Mouse (Mus musculus) T-helper 1 cell (primary cell): Measurements from ENCODE around the gene Crlf1.

Experiments
- in situ Hi-C: fragments of 300-600 bp; cut with MboI, MseI; formaldehyde crosslinking; loops from one replicate; pipeline ENCODE4 v1.15.1; 2025; ENCODE audit warnings: high pct_unique_total_duplicates

Crlf1 gene

DNA sequence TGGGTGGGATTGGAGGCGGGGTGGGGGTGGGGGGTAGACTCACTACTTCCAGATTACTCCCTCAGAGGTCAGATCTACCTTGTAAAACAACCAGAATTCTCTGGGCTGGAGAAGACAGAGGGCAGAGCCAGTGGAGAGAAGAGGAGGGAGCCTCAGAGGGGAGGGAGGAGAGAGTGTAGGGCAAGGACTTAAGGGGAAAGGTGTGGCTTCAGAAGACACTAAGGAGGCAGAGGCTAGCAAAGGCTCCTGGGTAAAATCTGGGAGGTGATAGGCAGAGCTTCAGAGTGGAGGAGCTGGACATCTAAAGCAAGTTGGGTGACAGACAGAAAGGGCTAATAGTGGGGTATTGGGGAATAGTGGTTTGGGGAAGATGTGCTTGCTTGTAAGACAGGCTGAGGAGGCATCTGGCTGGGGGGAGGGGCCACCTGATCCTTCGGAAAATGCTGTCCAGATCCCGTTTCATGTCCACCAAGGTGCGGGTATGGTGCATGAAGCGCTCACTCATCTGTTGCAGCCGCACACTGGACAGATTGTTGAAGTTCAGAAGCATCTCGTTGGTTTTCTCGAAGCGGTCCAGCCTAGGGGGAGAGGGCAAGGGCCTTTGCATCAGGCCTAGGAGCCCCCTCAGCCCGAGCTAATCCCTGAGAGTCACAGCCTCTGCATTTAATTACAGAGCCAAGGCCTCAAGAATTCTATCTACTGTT is 25.1 kb downstream of the Crlf1 start:
- in situ Hi-C loops: no loop called here

DNA sequence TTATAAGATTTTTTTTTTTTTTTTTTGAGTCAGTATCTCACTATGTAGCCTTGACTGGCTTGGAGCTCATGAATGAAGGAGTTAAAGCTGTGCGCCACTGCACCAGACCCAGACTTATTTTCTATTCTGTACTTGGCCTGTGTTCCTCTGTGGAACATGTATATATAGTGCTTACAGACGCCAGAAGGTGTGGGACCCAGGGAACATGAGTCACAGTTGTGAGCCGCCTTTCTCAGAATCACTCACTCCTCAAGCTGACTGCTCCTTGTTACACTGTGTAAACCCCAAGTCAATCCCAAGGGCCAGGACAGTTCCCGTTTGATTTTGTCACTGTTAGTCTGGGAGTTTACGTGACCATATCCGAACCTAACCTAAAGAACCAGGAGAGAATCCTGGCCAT is 26.1 kb downstream of the Crlf1 start:
- in situ Hi-C loops: no loop called here

DNA sequence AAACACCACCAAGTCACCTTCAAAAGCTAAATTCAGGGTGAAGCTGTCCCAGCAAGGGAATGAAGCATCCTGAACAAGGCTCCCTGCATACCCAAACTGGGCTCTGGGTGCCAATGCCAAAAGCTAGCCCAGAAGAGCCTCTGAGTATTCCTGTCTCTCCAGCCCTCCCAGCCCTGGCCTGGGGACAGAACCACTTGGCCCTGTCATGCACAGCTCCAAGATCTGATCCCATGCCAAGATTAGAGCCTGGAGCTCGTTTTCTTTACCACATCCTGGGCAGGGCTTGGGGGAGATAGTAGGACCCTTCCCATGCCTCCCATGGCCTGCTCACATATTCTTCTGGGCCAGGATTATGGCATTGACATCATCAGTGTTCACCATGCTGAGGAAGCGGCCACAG is 26.6 kb downstream of the Crlf1 start:
- in situ Hi-C loops: no loop called here

- in situ Hi-C loops: no loop called here
Measured at GRCm38 (mm10) chr8:70522592-70523403, 29.8 kb downstream of the Crlf1 start.

GRCm38 (mm10) chr8:70527111-70527511 is 34.2 kb downstream of the Crlf1 start:
- in situ Hi-C loops: no loop called here

- in situ Hi-C loops: no loop called here
Measured at GRCm38 (mm10) chr8:70527512-70528181, 34.7 kb downstream of the Crlf1 start, which contains the start of the genes Fkbp8 and Kxd1. Gene Fkbp8 (plus strand): TSS chr8:70527724. Gene Kxd1 (minus strand): TSS chr8:70527956.

GRCm38 (mm10) chr8:70528182-70528797 is 35.3 kb downstream of the Crlf1 start:
- in situ Hi-C loops: no loop called here

DNA sequence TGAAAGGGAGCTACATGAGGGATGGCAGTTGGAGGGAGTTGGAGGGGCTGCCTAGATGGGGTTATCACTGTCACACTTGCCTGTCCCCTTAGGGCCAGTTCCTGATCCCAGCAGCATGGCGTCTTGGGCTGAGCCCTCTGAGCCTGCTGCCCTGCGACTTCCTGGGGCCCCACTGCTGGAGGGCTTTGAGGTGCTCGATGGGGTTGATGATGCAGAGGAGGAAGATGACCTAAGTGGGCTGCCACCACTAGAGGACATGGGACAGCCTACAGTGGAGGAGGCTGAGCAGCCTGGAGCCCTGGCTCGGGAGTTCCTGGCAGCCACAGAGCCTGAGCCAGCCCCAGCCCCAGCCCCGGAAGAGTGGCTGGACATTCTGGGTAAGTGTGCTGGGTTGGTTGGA is 36.3 kb downstream of the Crlf1 start:
- in situ Hi-C loops: no loop called here

GRCm38 (mm10) chr8:70529741-70530161 is 36.8 kb downstream of the Crlf1 start:
- in situ Hi-C loops: no loop called here

DNA sequence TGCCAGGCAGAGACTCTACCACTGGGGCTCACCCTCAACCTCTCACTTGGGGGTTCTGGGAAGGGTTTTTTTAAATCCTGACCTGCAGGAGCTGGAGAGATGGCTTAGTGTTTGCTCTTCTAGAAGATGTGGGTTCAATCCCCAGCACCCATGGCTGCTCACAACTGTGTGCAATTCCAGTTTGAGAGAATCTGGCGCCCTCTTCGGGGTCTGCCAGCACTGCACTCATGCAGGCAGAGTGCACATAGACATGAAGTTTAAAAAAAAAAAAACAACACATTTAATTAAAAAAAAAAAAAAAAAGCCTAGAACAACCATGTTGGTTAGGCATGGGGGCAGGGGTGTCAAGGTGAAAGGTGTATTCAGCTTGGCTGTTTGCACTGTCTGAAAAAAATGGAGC is 37.4 kb downstream of the Crlf1 start:
- in situ Hi-C loops: no loop called here

GRCm38 (mm10) chr8:70534281-70534680 is 41.3 kb downstream of the Crlf1 start:
- in situ Hi-C loops: no loop called here

DNA sequence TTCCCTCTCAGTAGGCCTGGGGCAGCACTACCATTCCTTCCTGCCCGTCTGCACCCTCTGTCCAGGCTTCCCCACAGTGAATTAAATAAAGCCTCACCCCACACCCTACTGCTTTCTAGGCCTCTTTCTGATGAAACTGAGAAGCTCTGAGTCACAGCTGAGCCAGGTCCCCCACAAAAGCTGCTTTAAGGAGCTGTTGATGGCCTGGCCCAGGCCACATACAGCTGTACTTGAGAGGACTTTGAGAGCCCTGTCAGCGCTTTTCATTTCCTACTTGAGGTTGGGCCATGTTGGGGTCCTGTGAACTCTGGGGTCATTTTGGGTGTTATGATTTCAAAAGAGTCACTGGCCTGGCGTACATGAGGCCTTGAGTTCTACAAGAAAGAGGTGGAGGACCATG is 42.3 kb downstream of the Crlf1 start:
- in situ Hi-C loops: loop anchor here (5.0 kb wide), 1 partner anchor 862 kb away; the partner anchor contains the start of genes Babam1 and Ushbp1

DNA sequence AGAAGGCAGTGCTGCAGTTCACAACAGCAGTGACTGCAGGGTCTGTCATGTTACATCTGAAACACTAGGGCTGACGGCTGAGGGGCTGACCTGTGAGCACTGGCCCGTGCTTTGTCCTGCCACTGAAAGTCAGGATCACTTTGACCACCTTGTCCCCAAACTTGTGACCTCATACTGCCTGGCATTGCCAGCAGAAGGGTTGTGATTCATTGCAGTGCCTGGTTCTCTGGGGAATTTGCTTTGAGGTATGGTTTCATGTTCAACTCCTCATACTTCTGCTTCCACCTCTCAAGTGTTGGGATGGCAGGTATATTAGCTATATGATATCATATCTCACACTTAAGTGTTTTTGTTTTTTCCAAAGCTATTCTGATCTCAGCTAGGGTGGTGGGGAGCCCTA is 42.7 kb downstream of the Crlf1 start:
- in situ Hi-C loops: loop anchor here (5.0 kb wide), 1 partner anchor 862 kb away; the partner anchor contains the start of genes Babam1 and Ushbp1

DNA sequence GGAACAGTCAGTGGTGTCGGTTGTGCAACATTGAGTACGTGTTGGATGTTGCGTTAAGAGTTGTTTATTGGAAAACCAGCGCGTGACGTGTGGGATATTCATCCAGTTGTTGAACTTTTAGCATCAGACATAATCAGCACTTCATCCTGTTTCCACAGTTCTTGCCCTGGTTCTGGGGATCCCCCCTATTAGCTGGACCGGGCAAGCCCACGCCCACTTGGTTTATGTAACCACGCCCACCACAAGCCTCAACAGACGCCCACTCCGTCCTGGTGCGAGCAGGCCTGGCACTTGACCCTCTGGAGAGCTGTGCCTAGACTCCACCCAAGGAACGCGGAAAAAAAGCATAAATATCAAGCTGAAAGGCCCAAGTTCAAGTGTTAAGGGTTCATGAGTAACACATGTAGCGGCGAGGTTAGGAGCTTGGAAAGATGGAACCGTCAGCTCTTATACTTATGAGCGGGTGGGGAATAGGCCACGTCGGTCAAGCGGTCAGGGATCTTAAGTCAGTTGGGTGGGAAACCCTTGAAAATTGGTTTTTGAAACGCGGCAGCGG is 45.1 kb downstream of the Crlf1 start:
- in situ Hi-C loops: loop anchor here (5.0 kb wide), 1 partner anchor 859 kb away; the partner anchor contains the start of genes Babam1 and Ushbp1

GRCm38 (mm10) chr8:70538633-70539076 is 45.7 kb downstream of the Crlf1 start:
- in situ Hi-C loops: loop anchor here (5.0 kb wide), 1 partner anchor 859 kb away; the partner anchor contains the start of genes Babam1 and Ushbp1

- in situ Hi-C loops: loop anchor here (5.0 kb wide), 1 partner anchor 858 kb away; the partner anchor contains the start of genes Babam1 and Ushbp1
Measured at GRCm38 (mm10) chr8:70539077-70539813, 46.3 kb downstream of the Crlf1 start, which contains the start of gene Ell. Gene Ell (plus strand): TSS chr8:70539457.

DNA sequence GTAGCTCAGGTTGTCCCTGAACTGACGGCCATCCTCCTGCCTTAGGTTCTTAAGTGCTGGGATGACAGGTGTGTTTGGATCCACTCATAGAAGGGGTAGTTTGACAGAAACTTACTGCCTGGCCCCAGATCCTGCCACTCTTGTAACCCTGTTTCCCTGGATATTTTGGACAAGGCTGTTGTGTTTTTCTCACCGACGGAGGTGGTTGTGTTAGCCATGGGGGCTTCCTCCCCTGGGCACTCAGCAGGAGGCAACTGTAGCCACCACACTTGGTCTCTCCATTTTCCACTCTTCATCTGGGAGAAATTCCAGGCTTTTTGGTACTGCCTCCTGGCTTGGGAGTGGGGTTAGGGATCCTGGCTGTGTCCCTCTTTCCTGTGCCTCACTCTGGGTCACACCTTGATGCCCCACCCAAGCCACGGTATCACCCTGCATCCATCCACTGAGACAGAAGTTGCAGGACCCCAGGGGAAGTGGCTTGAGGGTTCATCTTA is 47.1 kb downstream of the Crlf1 start:
- in situ Hi-C loops: no loop called here

- in situ Hi-C loops: no loop called here
Measured at GRCm38 (mm10) chr8:70540507-70541071, 47.6 kb downstream of the Crlf1 start.

DNA sequence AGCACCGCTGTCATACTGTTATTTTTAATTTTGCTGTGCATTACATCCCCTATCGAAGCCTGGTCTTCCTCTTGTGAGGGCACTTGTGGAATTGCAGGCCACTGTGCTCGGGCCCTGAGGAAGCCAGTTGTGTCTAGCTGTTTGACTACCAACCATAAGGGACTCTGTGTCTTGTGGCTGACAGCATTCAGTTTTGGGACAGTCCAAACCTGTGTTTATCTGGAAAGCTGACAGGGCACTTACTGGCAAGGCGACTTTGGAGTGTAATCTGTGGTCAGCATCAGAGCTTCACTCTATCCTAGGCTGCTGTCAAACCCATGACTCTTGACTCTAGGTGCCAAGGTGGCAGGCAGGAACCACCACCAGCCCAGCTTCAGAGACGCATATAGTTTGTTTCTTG is 48.1 kb downstream of the Crlf1 start:
- in situ Hi-C loops: no loop called here

DNA sequence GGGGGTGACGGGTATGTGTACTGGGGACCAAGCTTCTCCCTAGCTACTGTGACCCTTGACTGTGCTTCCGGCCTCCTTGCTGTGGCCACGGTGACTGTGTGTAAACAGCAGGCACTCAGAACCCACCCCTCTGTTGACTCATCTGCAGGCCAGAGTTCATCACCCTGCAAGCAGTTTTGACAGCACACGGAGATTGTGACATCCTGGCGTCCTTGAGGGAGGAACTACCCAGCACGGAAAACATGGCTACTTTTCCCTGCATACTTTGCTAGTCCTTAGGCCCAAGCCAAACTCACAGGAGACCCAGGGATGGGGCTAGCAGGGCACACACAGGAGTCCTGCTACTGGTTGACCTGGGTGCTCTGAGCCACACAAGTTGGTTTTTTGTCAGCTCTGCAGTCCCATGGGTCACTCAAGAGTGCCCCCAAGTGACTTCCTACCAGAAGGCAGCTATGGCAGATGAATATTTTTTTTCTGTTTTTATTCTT is 51.3 kb downstream of the Crlf1 start:
- in situ Hi-C loops: no loop called here
